Mouse (Mus musculus): ENCODE results near the gene Car12. TPM values are rescaled to one million over a fixed set of nuclear protein-coding genes. Genes with fewer than 3 reads are reported as not detected.
A peak's percentile ranks its signal among the peaks of the same experiment; 100 is the strongest.

Car12 gene
- polyA plus RNA-seq, 1 experiment from 2014 or later: 0.88 TPM

DNA sequence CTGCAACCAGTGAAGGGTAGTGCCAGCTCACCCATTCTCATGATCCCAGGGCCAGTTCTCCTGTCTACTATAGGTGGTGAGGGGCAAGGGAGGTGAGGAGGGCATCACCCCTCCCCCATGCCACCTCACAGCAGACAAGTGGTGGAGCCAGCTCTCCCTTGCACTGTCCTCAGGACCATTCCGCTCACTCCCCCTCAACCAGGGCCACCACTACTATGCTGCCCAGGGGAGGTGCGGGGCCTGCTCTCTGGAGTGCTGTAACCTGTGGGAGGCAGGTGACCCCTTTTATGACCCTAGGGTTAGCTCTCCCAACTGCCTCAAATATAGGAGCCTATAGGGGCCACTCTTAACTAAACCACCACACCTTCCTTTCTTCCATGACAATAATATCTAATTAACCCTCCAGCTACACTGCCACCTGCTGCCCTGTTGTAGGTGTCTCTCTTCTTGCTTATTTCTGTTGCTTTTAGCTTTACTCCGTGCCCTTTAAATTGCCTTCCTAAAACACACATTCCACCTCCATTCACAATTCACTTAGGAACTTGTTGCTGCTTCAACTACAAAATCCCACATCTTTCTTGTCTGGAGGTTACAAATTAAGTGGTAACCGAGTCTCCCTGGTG is 21.7 kb upstream of the Car12 start:
- no peak for DNase-seq (ENCODE audit: low spot score)
- Histone ChIP-seq H3K4me3 (no peak overlapping the region), H3K27ac (no peak overlapping the region), H3K9me3 (no peaks in the 10 kb centered on the region), H3K36me3 (no peaks in the 10 kb centered on the region), H3K4me1 (replicated peaks) (no peaks in the 10 kb centered on the region; the same call in 1 of the 2 replicates), H3K27me3 (ENCODE audit: insufficient read depth, poor library complexity, severe bottlenecking) (no peaks in the 10 kb centered on the region; the same call in 1 of the 2 replicates)
- 78% methylated on average over 4 of the region's 4 CpGs for WGBS

DNA sequence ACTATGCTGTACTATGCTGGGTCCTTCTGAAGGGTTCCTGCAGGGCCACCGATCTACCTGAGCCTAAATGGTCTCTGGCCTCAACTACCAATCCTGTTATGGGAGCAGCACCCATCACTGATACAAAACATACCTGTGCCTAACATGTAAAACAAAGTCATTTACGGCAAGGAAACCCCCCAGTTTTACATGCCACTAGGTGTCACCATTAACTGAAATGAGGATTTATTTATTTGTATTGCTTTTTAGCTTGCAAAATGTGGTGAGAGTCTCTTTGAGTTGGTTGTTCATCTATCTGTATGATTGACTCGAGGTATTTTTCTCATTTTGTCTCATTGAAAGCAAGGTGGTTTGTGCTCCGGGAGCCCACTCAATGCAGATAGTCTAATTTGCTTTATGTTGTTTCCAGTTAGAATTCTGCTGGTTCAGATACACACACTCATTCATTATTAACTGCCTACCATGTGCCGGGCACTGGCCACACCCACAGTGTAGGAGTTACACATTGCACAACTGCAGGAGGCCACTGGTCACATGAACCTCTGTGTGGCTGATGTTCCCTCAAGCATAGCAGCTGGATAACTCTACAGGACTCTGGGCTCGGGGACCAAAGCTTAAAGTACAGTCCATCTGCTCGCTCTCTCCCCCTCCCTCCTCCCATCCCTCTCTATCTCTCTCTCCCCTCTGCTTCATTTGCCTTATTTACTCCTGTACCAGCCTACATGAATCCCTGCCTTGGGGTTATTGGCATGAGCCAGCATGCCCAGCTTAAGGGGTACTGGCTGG is 15.9 kb upstream of the Car12 start:
- Histone ChIP-seq H3K4me3 (no peak overlapping the region), H3K27me3 (ENCODE audit: insufficient read depth, poor library complexity, severe bottlenecking) (no peaks in the 10 kb centered on the region), H3K9me3 (no peaks in the 10 kb centered on the region), H3K27ac (no peak overlapping the region), H3K4me1 (replicated peaks) (peaks cover 16% of the 10 kb centered on the region), H3K36me3 (no peaks in the 10 kb centered on the region)
- WGBS: 82% methylated on average over 7 of the region's 7 CpGs
- no peak for DNase-seq (ENCODE audit: low spot score)

DNA sequence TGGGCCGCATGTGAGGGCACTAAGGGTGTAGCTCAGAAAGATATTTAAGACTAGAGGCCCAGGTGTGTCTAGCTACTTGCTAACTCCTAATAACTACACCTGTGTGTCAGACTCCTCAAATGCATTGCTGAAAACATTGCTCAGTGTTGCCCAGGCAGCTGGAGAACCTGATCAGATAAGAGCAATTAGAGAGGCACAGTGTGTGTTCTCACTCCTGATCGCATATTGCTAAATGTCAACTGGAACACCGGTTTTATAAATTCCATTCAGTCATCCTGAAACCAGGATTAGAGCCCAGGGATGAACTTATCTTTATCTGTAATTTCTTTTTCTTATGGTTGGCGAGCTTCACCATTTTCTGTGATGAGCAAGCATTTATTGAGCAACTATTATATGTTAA is 13.7 kb upstream of the Car12 start:
- no peak for DNase-seq (ENCODE audit: low spot score)
- 92% methylated on average over 4 of the region's 4 CpGs for WGBS
- Histone ChIP-seq H3K4me1 (replicated peaks) (peaks cover 16% of the 10 kb centered on the region), H3K27me3 (ENCODE audit: insufficient read depth, poor library complexity, severe bottlenecking) (no peaks in the 10 kb centered on the region), H3K27ac (no peak overlapping the region), H3K4me3 (no peak overlapping the region), H3K36me3 (no peaks in the 10 kb centered on the region), H3K9me3 (no peaks in the 10 kb centered on the region)

DNA sequence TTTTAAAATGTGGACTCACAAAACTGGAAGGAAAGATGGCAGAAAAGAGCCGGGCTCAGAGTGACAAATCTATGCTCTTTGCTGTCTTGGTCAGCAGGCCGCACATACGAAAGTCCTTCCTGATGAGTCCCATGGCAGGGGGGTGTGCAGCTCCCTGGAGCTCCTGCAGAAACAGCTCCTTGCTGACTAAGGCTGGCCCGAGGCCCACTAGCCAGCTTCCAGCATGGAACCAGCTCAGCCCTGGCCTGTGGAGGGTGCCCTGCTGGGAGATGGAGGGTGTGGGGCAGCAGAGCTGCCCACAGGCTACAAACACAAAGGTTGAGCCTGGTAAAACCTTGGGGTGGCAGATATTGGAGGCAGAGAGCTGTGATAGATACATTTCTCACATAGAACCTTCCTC is 10.5 kb upstream of the Car12 start:
- WGBS: 77% methylated on average over 4 of the region's 4 CpGs
- H3K4me3 ChIP-seq: no peak overlapping the region
- peak overlapping the region; percentile 37; the same call in 1 of the 2 replicates for H3K27ac ChIP-seq
- no peak for DNase-seq (ENCODE audit: low spot score)
- no peaks in the 10 kb centered on the region for H3K36me3 ChIP-seq
- peaks cover 16% of the 10 kb centered on the region for H3K4me1 ChIP-seq (replicated peaks)
- no peaks in the 10 kb centered on the region for H3K27me3 ChIP-seq (ENCODE audit: insufficient read depth, poor library complexity, severe bottlenecking)
- no peaks in the 10 kb centered on the region for H3K9me3 ChIP-seq

DNA sequence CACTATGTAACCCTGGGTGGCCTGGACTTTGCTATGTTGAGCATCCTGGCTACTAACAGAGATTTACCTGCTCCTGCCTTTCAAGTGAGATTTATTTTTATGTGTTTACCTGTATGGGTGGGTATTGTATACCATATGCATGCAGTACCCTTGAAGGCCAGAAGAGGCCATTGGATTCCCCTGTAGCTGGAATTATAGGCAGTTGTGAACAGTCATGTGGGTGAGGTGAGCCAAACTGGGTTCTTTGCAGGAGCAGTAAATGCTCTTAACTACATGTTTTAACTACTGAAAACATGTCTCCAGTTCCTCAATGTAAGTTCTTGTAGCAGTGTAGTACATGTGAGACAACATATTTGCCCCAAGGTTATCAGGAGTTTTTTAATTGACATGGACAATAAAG is 8.1 kb upstream of the Car12 start:
- no peaks in the 10 kb centered on the region for H3K36me3 ChIP-seq
- no peak overlapping the region for H3K27ac ChIP-seq
- peaks cover 28% of the 10 kb centered on the region for H3K4me1 ChIP-seq (replicated peaks)
- no peak overlapping the region for H3K4me3 ChIP-seq
- no peak for DNase-seq (ENCODE audit: low spot score)
- H3K27me3 ChIP-seq (ENCODE audit: insufficient read depth, poor library complexity, severe bottlenecking): 0 out of 2 replicates have a peak, but pooled peaks cover 7% of the 10 kb centered on the region
- no peaks in the 10 kb centered on the region for H3K9me3 ChIP-seq

DNA sequence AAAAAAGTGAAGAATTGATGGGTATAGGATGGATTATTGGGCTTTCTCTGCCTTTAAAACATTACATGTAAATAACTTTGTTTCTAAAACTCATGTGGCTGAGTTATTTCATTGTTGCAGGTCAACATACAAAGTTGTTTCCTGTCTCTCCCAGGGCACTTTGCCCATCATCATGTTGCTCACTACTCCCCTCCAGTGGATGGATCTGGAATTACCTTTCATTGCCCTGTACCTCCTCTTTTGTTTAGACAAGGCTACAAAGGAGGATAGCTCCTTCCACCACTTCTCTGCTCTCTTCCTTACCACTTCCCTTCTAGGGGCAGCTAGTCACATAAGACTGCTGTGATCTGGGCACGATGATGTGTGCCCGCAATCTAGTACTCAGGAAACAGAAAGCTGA is 7.7 kb upstream of the Car12 start:
- Histone ChIP-seq H3K27me3 (ENCODE audit: insufficient read depth, poor library complexity, severe bottlenecking) (0 out of 2 replicates have a peak, but pooled peaks cover 7% of the 10 kb centered on the region), H3K9me3 (no peaks in the 10 kb centered on the region), H3K36me3 (no peaks in the 10 kb centered on the region), H3K4me3 (no peak overlapping the region), H3K4me1 (replicated peaks) (peaks cover 28% of the 10 kb centered on the region), H3K27ac (peak overlapping the region; percentile 74; the same call in 1 of the 2 replicates)
- WGBS: 53% methylated on average over 2 of the region's 2 CpGs
- peak; percentile 72 for DNase-seq (ENCODE audit: low spot score)

DNA sequence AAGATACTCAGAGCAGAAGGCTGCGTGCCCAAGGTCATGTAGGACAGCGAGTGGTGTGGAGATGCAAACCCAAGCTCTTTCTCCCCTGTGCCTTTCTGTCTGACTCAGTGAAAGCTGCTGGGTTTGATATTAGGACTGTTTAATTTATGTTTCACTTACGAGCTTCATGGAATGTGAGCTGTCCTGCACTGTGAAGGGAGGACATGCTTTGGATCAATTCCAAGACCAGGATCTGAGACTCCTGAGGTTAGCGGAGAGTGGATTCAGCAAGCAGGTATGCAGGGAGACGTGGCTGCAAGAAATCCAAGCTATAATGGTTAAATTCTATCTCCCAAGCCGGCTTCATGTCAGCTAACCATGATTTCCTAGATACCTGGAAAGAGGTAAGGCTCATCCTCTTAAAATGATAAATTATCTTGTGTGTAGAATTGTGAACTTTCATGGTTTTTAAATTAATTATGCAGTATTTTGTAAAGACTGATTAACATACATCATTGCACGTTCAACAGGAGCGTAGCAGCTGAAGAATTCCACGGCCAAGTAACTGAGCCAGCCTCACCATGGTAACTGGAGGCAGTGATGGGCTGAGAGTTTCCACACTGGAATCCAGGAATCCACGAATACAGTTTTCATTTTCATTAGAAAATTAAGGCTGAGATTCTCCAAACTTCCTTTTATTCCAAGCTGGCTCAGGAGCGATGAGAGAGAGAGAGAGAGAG is 5.3 kb upstream of the Car12 start:
- Histone ChIP-seq H3K4me3 (no peak overlapping the region), H3K27me3 (ENCODE audit: insufficient read depth, poor library complexity, severe bottlenecking) (peaks cover 20% of the 10 kb centered on the region), H3K27ac (peak overlapping the region; percentile 53; the same call in 1 of the 2 replicates), H3K36me3 (no peaks in the 10 kb centered on the region), H3K4me1 (replicated peaks) (peaks cover 17% of the 10 kb centered on the region), H3K9me3 (no peaks in the 10 kb centered on the region)
- 65% methylated on average over 11 of the region's 11 CpGs for WGBS
- no peak for DNase-seq (ENCODE audit: low spot score)

DNA sequence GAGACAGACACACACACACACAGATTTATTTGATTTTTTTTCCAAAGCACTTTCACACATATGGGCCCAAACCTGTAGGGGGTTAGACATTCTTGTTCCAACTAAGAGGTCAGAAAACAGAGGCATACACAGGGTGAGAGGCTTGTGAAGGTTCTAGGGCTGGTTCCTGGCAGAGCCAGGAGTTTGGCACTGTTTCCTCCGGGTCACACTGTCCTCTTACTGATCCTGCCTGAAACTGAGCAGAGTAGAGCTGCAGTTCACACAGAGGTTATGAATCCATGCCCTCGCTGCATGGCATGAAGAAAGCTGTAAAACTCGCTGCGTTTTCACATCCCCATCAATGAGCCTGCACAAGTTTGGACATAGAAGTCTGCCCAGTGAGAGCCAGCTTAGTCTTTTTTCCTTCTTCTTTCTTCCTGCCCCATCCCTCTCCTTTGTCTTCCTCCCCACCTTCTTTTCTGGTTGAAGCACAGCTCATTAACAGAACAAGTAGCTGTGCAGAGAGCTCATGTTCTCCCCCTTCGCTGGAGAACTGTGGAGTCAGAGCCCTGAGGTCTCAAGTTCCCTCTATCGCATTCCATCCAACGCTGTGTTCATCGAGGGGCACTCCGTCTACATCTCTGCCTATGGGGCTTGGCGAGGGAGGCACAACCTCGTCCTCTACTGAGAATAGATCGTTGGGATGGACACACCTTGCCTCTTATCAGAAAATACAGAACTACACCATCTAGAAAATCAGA is 4.5 kb upstream of the Car12 start:
- Histone ChIP-seq H3K27ac (peak overlapping the region; percentile 53), H3K27me3 (ENCODE audit: insufficient read depth, poor library complexity, severe bottlenecking) (peaks cover 24% of the 10 kb centered on the region), H3K9me3 (no peaks in the 10 kb centered on the region), H3K36me3 (no peaks in the 10 kb centered on the region), H3K4me1 (replicated peaks) (peaks cover 25% of the 10 kb centered on the region), H3K4me3 (no peak overlapping the region)
- WGBS: 60% methylated on average over 12 of the region's 12 CpGs
- no peak for DNase-seq (ENCODE audit: low spot score)

DNA sequence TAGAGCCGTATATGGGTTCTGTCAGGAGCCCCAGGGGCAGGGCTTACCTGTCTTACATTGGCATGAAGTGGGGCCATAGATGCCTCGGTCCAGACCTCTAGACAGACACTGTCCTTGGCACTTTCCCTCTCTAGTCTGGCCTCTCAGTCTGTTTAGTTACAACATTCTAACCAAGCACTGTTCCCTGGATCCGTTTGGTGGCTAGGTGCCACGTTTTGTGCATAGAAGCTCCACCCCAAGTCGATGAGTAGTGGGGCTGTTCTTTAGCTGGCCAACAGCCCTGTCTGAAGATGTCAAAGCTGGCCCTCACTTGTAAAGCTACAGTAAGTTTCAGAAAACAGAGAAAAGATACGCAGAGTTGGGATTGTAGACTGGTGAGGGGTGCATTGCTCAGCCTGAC is 2.9 kb upstream of the Car12 start:
- no peak for DNase-seq (ENCODE audit: low spot score)
- 80% methylated on average over 6 of the region's 6 CpGs for WGBS
- H3K36me3 ChIP-seq: no peaks in the 10 kb centered on the region
- peaks cover 33% of the 10 kb centered on the region for H3K4me1 ChIP-seq (replicated peaks)
- H3K4me3 ChIP-seq: no peak overlapping the region
- H3K27me3 ChIP-seq (ENCODE audit: insufficient read depth, poor library complexity, severe bottlenecking): peaks cover 40% of the 10 kb centered on the region
- no peaks in the 10 kb centered on the region for H3K9me3 ChIP-seq
- H3K27ac ChIP-seq: no peak overlapping the region

DNA sequence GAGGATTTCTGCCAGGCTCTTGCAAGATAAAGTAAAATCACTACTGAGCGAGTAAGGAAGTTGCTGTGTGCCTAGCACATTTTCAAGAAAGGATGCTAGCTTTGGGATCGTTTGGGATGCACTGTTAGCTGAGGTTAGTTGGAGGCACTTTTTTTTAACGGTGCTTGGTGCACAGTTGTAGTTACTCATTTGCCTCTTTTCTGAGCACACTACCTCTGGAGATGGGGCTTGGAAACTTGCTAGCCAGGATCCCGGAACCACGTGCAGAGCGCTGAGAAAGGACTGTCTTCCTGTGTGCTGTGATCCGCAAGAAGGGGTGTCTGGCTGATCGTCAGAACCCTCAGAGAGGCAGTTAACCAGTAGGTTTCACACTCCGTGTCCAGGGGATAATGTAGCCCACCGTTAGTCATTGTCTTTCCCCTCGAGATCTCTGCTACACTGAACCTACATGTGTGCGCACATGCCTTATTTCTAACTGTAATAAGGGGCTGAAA is 583 bp downstream of the Car12 start:
- DNase-seq (ENCODE audit: low spot score): peak; percentile 24
- Histone ChIP-seq H3K9me3 (no peaks in the 10 kb centered on the region), H3K4me3 (peak overlapping the region; percentile 57), H3K27ac (peak overlapping the region; percentile 2; the same call in 1 of the 2 replicates), H3K4me1 (replicated peaks) (peaks cover 19% of the 10 kb centered on the region), H3K27me3 (ENCODE audit: insufficient read depth, poor library complexity, severe bottlenecking) (peaks cover 49% of the 10 kb centered on the region), H3K36me3 (no peaks in the 10 kb centered on the region)
- WGBS: 19% methylated on average over 12 of the region's 12 CpGs

DNA sequence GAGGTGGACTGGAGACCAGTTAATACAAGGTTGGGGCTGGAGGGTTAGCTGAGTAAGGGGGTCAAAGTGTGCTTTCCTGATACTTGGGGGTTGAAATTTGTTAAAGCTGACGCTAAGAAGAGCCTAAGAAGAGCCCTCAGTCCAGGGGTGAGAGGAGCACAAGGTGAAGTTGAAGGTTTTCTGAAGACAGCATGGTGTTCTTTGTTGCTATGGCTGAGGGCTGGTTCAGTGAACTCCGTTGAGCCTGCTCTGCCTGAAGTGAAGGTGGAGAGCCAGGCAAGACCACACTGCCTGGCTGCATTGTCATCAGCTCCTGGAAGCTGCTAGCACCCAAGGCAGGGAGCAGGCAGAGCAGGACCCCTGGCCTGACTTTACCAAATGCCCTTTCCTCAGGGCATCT is 1.9 kb downstream of the Car12 start:
- WGBS: 78% methylated on average over 2 of the region's 2 CpGs
- no peak for DNase-seq (ENCODE audit: low spot score)
- H3K9me3 ChIP-seq: no peaks in the 10 kb centered on the region
- H3K36me3 ChIP-seq: no peaks in the 10 kb centered on the region
- peaks cover 17% of the 10 kb centered on the region for H3K4me1 ChIP-seq (replicated peaks)
- H3K27me3 ChIP-seq (ENCODE audit: insufficient read depth, poor library complexity, severe bottlenecking): peaks cover 42% of the 10 kb centered on the region
- no peak overlapping the region for H3K27ac ChIP-seq
- H3K4me3 ChIP-seq: no peak overlapping the region

DNA sequence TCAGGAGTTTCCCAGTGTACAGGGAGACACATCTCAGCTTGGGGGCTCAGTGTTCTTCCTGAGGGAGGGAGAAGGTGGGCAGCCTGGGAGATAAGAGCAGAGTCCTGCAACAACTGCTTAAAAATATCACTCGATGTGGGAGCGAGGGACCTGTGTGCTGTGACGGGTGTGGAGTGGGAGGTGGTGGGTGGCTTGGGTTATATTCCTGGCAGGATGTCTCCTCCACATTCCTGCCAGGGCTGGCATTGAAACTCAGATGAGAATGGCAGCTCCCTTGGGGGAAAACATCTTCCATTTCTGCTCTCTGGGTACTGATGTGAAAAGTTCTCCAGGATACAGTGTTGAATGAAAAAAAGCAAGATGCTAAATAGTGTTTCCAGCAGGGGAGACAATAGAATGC is 3.0 kb downstream of the Car12 start:
- H3K27ac ChIP-seq: no peak overlapping the region
- WGBS: 89% methylated on average over 3 of the region's 3 CpGs
- H3K4me3 ChIP-seq: no peak overlapping the region
- no peaks in the 10 kb centered on the region for H3K36me3 ChIP-seq
- DNase-seq (ENCODE audit: low spot score): no peak
- H3K4me1 ChIP-seq (replicated peaks): peaks cover 17% of the 10 kb centered on the region
- H3K27me3 ChIP-seq (ENCODE audit: insufficient read depth, poor library complexity, severe bottlenecking): peaks cover 42% of the 10 kb centered on the region
- no peaks in the 10 kb centered on the region for H3K9me3 ChIP-seq

Data from hindbrain, embryonic 10.5 days (tissue).